Mouse (Mus musculus) thymus, postnatal 4 days (tissue): ENCODE results near the gene Bcl2l1.
A peak's percentile ranks its signal among the peaks of the same experiment; 100 is the strongest.

Experiments used
- DNase-seq: peaks from one replicate; pipeline ENCODE4 v3.0.0; 2021

Bcl2l1 gene

GRCm38 (mm10) chr2:152831019-152831878 lies at the start of gene Bcl2l1:
Gene Bcl2l1 (minus strand): TSS chr2:152831728.
- peak; percentile 100 for DNase-seq

DNA sequence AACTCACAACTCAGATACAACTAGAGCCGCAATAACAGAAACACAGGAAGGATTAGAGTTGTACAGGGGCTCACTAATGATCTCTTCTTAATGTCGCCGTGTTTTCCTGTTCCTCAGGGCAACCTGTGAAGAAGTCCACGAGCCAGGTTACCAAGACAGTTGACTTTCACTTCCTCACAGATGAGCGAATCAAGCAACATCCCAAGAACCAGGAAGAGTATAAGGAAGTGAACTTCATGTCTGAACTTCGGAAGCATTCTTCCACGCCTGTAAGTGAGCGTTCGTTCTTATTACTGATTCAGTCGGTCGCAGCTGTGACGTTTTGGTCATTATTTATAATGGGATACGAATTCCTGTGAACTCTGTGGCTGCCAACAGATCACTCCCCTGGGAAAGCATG lies 49.4 kb upstream of the Bcl2l1 start:
- no peak for DNase-seq

DNA sequence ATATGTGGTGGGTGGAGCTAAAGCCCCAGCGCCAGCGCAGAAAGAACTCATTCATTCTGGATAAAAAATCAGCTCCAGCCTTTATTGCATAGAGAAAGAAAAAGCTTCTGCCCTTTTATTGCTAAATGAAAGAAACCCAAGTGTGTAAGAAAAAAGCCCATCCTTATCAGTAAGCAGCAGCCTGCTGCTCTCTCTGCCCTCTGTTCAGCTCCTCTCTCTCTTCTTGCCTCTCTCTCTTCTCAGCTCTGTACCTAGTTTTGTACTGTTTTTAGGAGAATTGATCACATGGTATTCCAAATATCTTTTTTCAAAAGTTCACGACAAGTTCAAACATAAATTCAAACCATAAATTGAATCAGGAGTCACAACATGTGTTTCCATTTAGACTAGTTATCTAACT lies 46.7 kb upstream of the Bcl2l1 start:
- no peak for DNase-seq

GRCm38 (mm10) chr2:152863346-152863745 lies 31.8 kb upstream of the Bcl2l1 start:
- DNase-seq = no peak

DNA sequence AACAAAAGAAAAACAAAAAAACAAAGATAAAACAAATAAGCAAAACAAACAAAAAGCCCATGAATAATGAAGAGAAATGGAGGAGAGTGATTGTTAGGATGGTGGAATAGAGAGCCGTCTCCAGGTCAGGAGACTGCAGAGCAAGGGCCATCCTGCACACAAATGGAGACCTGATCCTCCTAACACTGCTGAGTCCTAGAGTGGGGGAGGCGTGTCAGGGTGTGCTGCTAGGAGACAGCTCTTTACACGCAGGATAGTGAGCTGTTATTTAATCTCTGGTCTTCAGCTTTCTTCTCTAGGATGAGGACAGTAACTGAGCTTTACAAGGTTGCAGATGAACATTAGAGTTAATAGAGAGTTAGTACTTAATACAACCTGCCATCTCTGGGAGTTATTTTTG lies 31.1 kb upstream of the Bcl2l1 start:
- no peak for DNase-seq

GRCm38 (mm10) chr2:152861891-152862290 lies 30.4 kb upstream of the Bcl2l1 start:
- no peak for DNase-seq

DNA sequence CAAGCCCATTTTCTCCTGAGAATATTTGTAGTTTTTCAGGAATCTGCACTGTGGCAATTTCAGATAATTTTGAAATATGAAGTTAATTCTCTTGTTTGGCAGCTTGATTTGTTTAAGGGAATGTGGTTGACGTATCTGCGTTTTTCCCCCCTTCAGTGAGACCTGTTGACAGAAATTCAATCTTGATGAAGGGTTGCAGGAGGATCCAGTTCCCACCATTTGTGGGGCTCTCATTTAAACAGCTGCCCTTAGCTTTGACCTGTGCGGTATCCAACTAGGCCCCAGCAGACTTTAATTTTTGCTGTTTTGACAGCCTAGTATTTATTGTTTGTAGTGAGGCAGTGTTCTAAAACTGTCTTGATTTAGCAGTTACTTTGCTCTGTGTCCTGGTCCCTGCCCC lies 28.0 kb upstream of the Bcl2l1 start:
- DNase-seq = no peak

DNA sequence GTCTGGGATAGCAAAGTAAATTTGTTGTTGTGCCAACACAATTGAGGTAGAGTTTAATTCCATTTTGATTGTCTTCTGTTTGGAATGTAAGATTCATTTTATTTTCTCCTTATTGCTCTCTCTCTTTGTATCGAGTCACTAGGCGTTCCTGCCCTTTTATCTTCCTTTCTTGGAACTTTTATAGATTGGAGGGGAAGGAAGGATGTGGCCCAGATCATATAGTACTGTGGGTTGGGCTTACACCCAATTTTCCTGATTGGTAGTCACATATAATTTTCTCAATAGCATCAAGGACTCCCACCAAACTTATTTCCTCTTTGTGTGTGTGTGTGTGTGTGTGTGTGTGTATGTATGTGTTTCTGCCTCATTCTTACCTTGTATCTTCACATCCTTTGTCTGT lies 16.9 kb upstream of the Bcl2l1 start:
- DNase-seq = no peak

- DNase-seq = peak; percentile 97
These were observed 16.3 kb upstream of the Bcl2l1 start, which contains the start of gene Tpx2 for GRCm38 (mm10) chr2:152847815-152848302. Gene Tpx2 (plus strand): TSS chr2:152847964.

- no peak for DNase-seq
These were observed 15.7 kb upstream of the Bcl2l1 start for GRCm38 (mm10) chr2:152847057-152847814.

GRCm38 (mm10) chr2:152842741-152843140 lies 11.2 kb upstream of the Bcl2l1 start:
- no peak for DNase-seq

GRCm38 (mm10) chr2:152839256-152839655 lies 7.7 kb upstream of the Bcl2l1 start:
- no peak for DNase-seq

DNA sequence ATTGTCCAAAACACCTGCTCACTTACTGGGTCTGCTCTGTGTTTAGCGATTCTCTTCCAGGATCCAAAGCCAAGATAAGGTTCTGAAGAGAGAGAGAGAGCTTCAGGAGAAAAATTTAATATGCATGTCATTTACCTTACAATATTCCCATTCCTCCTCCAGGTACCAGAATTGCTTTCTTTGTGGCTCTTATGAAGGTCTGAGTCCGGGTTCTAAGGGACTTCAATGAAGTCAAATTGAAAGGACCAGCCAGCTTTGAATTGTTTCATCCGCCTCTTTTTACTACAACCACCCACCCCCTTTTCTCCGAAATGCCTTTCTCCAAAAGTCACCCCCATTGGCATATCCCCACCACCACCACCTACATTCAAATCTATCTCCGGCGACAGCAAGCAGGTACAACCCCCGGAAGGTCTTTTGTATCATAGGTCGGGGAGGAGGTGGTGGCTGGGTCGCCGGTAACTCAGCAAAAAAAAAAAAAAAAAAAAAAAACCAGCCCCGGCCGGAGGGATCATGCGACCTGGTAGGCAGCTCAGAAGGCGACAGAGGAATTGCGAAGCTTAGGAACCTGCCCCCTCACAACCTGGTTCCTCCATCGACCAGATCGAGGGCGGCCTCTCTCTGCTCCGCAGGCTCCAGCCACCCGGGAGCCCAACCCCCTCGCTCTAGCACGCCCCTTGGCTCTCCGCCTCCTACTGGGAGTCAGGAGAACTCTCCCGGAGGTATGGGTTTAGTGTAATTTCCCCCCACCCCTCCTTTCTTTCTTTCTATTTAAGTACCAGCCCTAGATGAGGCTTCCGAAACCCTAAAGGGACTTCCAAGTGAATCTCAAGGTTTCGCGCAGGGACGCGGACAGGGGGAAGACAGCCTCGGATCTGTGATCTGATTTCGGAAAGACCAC lies 1.3 kb downstream of the Bcl2l1 start:
- peak; percentile 89 for DNase-seq

DNA sequence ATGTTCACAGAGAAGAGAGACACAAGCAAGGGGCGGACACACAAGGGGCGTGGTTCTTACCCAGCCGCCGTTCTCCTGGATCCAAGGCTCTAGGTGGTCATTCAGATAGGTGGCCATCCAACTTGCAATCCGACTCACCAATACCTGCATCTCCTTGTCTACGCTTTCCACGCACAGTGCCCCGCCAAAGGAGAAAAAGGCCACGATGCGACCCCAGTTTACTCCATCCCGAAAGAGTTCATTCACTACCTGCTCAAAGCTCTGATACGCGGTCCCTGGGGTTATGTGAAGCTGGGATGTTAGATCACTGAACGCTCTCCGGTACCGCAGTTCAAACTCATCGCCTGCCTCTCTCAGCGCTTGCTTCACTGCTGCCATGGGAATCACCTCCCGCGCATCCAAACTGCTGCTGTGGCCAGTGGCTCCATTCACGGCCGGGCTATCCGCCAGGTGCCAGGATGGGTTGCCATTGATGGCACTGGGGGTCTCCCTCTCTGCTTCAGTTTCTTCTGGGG lies 2.1 kb downstream of the Bcl2l1 start:
- DNase-seq = peak; percentile 58

DNA sequence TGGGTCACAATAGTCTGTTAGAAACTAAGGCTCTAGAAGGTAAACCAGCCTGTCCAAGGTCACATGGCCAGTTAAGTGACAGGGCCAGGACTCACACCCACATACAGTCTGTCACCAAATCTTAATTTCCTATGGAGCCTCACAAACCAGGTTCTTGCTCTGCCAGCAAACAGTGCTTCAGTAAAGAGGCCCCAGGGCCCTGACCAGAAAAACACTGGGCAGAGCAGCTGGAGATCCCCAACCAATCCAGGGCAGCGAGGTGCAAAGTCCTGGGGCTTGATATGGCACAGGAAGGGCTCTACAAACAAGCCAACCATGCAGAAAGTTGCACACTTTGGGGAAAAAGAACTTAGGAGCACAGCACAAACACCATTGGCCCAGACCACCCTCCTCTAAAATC lies 3.0 kb downstream of the Bcl2l1 start:
- no peak for DNase-seq

DNA sequence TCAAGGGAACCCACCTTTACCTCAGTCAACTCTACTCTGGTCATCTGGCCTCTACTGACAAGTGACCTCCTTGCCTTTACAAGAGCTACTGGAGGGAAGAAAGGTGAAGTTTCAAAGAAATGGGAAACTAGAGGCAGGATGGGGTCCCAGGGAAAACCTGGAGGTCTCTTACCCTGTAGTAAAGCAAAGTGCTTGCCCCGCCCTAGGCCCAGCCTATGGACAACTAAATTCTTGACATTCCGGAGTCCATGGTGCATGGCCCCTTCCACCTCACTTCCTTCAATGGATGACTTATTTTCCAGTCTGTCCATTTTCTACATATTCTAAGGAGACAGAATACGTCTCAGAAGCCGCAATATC lies 3.5 kb downstream of the Bcl2l1 start:
- peak; percentile 25 for DNase-seq

DNA sequence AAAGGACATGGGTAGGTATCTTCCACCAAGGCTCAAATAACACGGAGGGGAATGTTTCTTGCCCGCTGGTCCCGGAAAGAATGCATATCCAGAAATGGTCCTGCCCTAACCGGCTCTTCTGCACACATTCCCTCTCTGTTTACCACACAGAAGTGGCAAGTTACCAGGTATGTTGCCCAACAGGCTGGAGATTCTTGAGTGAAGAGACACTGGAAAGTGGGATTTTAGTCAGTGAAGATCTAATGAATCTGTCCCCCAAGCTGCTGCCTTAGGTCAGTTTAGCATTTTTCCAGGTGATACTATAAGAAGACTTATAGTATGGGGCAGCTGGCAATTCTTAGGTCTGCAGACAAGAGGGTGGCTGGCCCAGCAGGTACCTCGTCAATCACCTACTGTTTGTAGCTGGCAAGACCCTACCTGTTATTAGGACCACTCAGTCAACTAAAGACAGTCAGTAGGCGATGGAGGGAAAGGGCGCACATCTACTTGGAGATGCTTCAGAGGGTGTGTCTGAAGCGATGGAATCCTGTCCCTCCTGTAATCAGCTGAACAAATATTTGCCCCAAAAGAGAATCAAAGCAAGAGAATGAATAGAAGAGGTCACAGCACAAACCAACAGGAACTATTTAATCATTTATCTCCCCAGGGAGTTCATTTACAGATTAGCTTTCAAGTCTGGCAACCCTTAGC lies 4.1 kb downstream of the Bcl2l1 start:
- DNase-seq = peak; percentile 15

GRCm38 (mm10) chr2:152826481-152826880 lies 5.0 kb downstream of the Bcl2l1 start:
- DNase-seq = no peak

DNA sequence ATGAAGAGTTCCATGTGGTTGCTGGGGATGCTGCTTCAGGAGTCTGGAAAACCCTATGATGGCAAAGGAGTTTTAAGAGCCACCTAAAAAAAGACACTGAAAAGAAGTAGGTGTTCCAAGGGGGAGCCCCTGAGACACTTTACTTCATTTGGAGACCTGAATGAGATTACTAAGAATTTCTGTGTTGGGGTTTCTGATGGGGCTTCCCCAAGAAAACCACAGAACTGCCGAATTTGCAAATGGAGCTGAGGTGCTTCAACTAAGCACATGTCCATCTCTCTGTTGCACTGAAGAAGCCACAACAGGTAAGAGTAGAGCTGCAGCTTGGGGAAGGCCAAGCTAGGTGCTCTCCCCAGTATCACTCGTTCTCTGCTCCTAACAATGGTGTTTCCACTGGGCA lies 5.8 kb downstream of the Bcl2l1 start:
- DNase-seq = peak; percentile 32

DNA sequence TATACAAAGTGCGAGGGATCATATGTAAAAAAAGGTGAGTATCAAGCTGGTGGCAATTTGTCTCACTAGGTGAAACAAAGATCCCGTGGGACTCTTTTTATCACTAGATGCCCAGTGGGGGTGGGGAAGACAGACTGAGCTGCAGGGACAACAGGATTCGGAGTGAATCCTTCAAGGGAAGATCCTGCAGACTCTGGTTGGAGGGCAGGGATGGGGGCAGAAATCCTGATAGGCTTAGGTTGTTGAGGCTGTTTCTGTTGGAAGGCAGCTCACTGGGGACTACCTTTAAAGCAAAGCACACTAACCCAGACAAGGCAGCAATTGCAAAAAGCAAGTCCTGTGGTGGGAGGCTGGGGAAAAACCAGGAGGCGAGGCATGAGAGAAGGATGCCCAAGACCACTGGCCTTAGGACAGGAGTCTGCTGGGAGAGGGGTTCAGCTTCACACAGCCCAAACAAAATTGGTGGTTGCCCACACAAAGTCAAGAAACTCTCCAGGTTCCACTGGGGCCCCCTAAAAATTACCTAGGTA lies 6.3 kb downstream of the Bcl2l1 start:
- peak; percentile 27 for DNase-seq

GRCm38 (mm10) chr2:152824438-152825167 lies 6.9 kb downstream of the Bcl2l1 start:
- DNase-seq = no peak
